Mouse (Mus musculus) heart, embryonic 14.5 days (tissue): ENCODE data around the gene Cnnm3. TPM values are rescaled to one million over a fixed set of nuclear protein-coding genes. Genes with fewer than 3 reads are reported as not detected.

ENCODE experiments used
- ATAC-seq: fragments of 200-750 bp; cut with Nextera tagmentation; 2 replicates; pipeline ENCODE4 v1.8.0; 2017; ENCODE audit warnings: low read depth, moderate TSS enrichment; ENCODE audit not compliant: insufficient number of reproducible peaks, insufficient read depth, low FRiP score
- H3K27ac ChIP-seq, 2 experiments: fragments of 200-500 bp in 1 of 2; fragments of 300-500 bp in 1 of 2; sonication (generic) in 1 of 2; replicated peaks in 1 of 2; 2 replicates each; pipeline ENCODE4 v1.5.1; 2012 to 2014; ENCODE audit warnings: low read depth in 2 of 2, low read length in 2 of 2, control low read depth in 1 of 2, mild to moderate bottlenecking in 1 of 2, mixed read lengths in 1 of 2; ENCODE audit not compliant: control insufficient read depth in 1 of 2, insufficient read depth in 1 of 2
- H3K27me3 ChIP-seq: fragments of 300-500 bp; sonication (generic); 2 replicates; pipeline ENCODE4 v1.6.1; 2014; ENCODE audit warnings: mild to moderate bottlenecking, low read length, control low read depth; ENCODE audit not compliant: control insufficient read depth, insufficient read depth
- H3K36me3 ChIP-seq: fragments of 300-500 bp; sonication (generic); 2 replicates; pipeline ENCODE4 v1.6.1; 2014; ENCODE audit warnings: mild to moderate bottlenecking, control low read depth, low read length, mixed read lengths; ENCODE audit not compliant: control insufficient read depth, insufficient read depth
- H3K4me1 ChIP-seq, 2 experiments: fragments of 200-500 bp in 1 of 2; fragments of 300-500 bp in 1 of 2; sonication (generic) in 1 of 2; 2 replicates each; pipeline ENCODE4 v1.6.1; 2012 to 2014; ENCODE audit warnings: low read length in 2 of 2, control low read depth in 1 of 2, mixed read lengths in 1 of 2; ENCODE audit not compliant: control insufficient read depth in 2 of 2, insufficient read depth in 2 of 2
- H3K4me2 ChIP-seq: fragments of 300-500 bp; sonication (generic); 2 replicates; pipeline ENCODE4 v1.6.1; 2014; ENCODE audit warnings: mild to moderate bottlenecking, low read length
- H3K4me3 ChIP-seq, 2 experiments: fragments of 200-500 bp in 1 of 2; fragments of 300-500 bp in 1 of 2; sonication (generic) in 1 of 2; 2 replicates each; pipeline ENCODE4 v1.5.1; 2012 to 2014; ENCODE audit warnings: low read length in 2 of 2, mild to moderate bottlenecking in 2 of 2, control low read depth in 1 of 2, low read depth in 1 of 2, moderate library complexity in 1 of 2; ENCODE audit not compliant: control insufficient read depth in 1 of 2, insufficient read depth in 1 of 2
- H3K9ac ChIP-seq: fragments of 300-500 bp; sonication (generic); 2 replicates; pipeline ENCODE4 v1.6.1; 2014; ENCODE audit warnings: mild to moderate bottlenecking, low read length
- H3K9me3 ChIP-seq: fragments of 300-500 bp; sonication (generic); 2 replicates; pipeline ENCODE4 v1.6.1; 2016; ENCODE audit warnings: low read length, control low read depth; ENCODE audit not compliant: control insufficient read depth
- whole genome bisulfite sequencing: fragments of 180-500 bp; shearing (Covaris S2); extraction: QIAGEN DNeasy Blood & Tissue Kit; methylation state at CpG from one replicate; pipeline ENCODE4 v1.1.7; 2014; 5-methylcytosine and 5-hydroxymethylcytosine counted together
- polyA plus RNA-seq: library from polyadenylated mRNA; unstranded; fragments of >200 nt; fragmentation: Nextera tagmentation; extraction: Ambion mirVana; gene quantifications from 2 replicates; pipeline ENCODE4 v1.2.1, GENCODE M21; 2014

The Cnnm3 gene
- polyA plus RNA-seq, 1 experiment from 2014 or later = 3.7 TPM

DNA sequence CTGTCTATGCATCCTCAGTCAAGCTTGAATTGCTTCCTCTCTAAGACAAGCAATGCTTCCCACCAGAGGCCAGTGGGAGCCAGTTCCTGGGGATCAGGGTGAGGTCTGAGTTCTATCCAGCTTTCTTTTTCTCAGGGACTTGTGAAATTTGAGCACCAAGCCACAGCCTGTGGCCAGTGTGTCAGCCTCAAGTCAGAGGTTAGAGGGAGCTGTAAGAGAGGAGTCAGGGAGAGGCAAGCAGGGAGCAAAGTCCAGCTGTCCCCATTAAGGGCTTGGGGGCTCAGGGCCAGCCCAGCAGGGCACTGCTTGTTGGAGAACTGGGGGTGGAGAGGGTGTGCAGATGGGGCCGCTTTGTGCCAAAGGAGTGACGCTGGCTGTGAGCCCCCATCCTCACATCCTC, 51.5 kb downstream of the Cnnm3 start:
- H3K27ac ChIP-seq = no peak overlapping the region
- H3K4me2 ChIP-seq = no peak overlapping the region
- H3K4me1 ChIP-seq = peaks cover 39 to 48% of the 10 kb centered on the region in 2 experiments
- H3K4me3 ChIP-seq = no peak overlapping the region
- H3K9me3 ChIP-seq = no peaks in the 10 kb centered on the region
- 69% methylated on average over 2 of the region's 2 CpGs for WGBS
- ATAC-seq = no peak
- H3K9ac ChIP-seq = no peak overlapping the region
- H3K27me3 ChIP-seq = no peaks in the 10 kb centered on the region
- H3K36me3 ChIP-seq = no peaks in the 10 kb centered on the region

- Histone ChIP-seq H3K4me2 (no peak overlapping the region), H3K27ac (no peak overlapping the region), H3K9ac (no peak overlapping the region), H3K4me3 (no peak overlapping the region), H3K4me1 (peaks cover 40 to 48% of the 10 kb centered on the region in 2 experiments), H3K36me3 (no peaks in the 10 kb centered on the region), H3K27me3 (no peaks in the 10 kb centered on the region), H3K9me3 (no peaks in the 10 kb centered on the region)
- 75% methylated on average over 4 of the region's 4 CpGs for WGBS
- no peak for ATAC-seq
These were observed 52.0 kb downstream of the Cnnm3 start for GRCm38 (mm10) chr1:36563632-36564031.

DNA sequence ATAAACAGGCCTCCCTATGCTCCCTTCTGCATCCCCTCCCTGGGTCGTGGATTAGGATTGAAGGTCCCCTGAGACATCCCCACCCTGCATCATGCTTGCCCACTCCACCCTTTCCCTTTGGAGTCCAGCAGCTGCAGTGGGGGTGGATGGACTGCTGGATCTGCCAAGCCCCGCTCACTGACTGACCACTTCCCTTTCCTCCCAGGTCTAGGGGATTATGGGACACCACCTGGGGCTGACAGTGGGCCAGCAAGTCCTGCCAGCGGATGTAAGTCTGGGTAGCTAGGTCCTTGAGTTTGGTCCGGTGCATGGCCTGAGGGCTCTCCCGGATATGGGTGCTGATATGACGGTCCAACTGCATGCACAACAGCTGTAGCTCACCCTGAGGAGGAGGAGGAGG, 52.4 kb downstream of the Cnnm3 start:
- Histone ChIP-seq H3K9ac (no peak overlapping the region), H3K4me1 (peaks cover 40 to 43% of the 10 kb centered on the region in 2 experiments), H3K9me3 (no peaks in the 10 kb centered on the region), H3K27me3 (no peaks in the 10 kb centered on the region), H3K4me2 (no peak overlapping the region), H3K36me3 (no peaks in the 10 kb centered on the region), H3K4me3 (no peak overlapping the region), H3K27ac (no peak overlapping the region)
- no peak for ATAC-seq
- 61% methylated on average over 6 of the region's 6 CpGs for WGBS

- WGBS = 13% methylated on average over 2 of the region's 2 CpGs
- Histone ChIP-seq H3K4me2 (no peak overlapping the region), H3K9me3 (no peaks in the 10 kb centered on the region), H3K4me1 (peaks cover 42 to 44% of the 10 kb centered on the region in 2 experiments), H3K36me3 (no peaks in the 10 kb centered on the region), H3K9ac (no peak overlapping the region), H3K27me3 (no peaks in the 10 kb centered on the region), H3K4me3 (no peak overlapping the region), H3K27ac (no peak overlapping the region)
- no peak for ATAC-seq
These were observed 54.8 kb downstream of the Cnnm3 start for GRCm38 (mm10) chr1:36566425-36566824.

- H3K4me3 ChIP-seq = no peak overlapping the region
- H3K9ac ChIP-seq = no peak overlapping the region
- 44% methylated on average over 21 of the region's 21 CpGs for WGBS
- ATAC-seq = no peak
- no peaks in the 10 kb centered on the region for H3K36me3 ChIP-seq
- peaks cover 34 to 37% of the 10 kb centered on the region in 2 experiments for H3K4me1 ChIP-seq
- no peak overlapping the region for H3K4me2 ChIP-seq
- H3K27ac ChIP-seq = no peak overlapping the region
- no peaks in the 10 kb centered on the region for H3K27me3 ChIP-seq
- no peaks in the 10 kb centered on the region for H3K9me3 ChIP-seq
These were observed 56.3 kb downstream of the Cnnm3 start for GRCm38 (mm10) chr1:36567818-36568603.

DNA sequence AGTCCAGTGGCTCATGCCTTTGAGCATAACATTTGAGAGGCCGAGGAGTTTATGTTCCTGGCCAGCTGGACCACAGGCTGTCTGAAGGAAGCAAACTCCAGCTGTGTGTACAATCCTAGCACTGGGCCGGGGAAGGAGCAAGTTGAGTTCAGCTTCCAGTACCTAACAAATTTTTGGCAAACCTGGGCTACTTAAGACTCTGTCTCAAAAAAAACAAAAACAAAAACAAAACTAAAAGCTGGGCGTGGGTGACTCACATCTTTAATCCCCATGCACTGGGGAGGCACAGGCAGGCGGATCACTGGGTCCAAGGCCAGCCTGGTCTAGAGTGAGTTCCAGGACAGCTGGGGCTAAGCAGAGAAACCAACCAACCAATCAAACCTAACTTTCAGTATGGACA, 57.1 kb downstream of the Cnnm3 start:
- Histone ChIP-seq H3K9me3 (no peaks in the 10 kb centered on the region), H3K36me3 (no peaks in the 10 kb centered on the region), H3K9ac (no peak overlapping the region), H3K27me3 (no peaks in the 10 kb centered on the region), H3K4me3 (no peak overlapping the region), H3K4me2 (no peak overlapping the region), H3K4me1 (peaks cover 30 to 34% of the 10 kb centered on the region in 2 experiments), H3K27ac (no peak overlapping the region)
- no peak for ATAC-seq
- 82% methylated on average over 4 of the region's 4 CpGs for WGBS

- Histone ChIP-seq H3K36me3 (no peaks in the 10 kb centered on the region), H3K4me1 (peaks cover 28 to 30% of the 10 kb centered on the region in 2 experiments), H3K27ac (peak overlapping the region; percentile 7 to 46; a peak in 2 of 4 replicates)
These were observed 58.1 kb downstream of the Cnnm3 start for GRCm38 (mm10) chr1:36569694-36570276.

More at GRCm38 (mm10) chr1:36569694-36570276, 58.1 kb downstream of the Cnnm3 start:
- 67% methylated on average over 7 of the region's 7 CpGs for WGBS
- no peak overlapping the region for H3K4me2 ChIP-seq
- no peaks in the 10 kb centered on the region for H3K9me3 ChIP-seq
- no peak overlapping the region for H3K4me3 ChIP-seq
- no peak overlapping the region for H3K9ac ChIP-seq
- no peak for ATAC-seq
- H3K27me3 ChIP-seq = no peaks in the 10 kb centered on the region
